Mouse (Mus musculus): ENCODE data around the gene Drap1. TPM values are rescaled to one million over a fixed set of nuclear protein-coding genes. Genes with fewer than 3 reads are reported as not detected.
A peak's percentile ranks its signal among the peaks of the same experiment; 100 is the strongest.

The Drap1 gene
- polyA plus RNA-seq, 1 experiment from 2014 or later, result 246 TPM

DNA sequence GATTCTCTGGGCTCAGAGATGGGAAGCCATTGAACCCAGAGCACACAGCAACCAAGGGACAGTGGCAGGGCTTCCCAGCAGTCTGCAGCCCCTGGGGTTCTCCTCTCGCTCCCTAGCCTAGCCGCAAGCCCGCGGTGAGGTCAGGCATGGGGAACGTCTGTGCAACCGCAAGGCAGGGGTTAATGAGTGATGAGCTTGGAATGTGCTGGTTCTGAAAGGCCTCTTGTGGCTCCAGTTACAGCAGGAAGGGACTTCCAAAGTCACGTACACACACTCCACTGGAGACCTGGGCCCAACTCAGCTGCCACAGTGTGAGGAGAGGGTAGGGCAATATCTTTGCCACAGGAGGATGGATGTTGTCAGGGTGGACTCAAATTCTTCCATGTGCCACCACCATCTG lies 20.2 kb upstream of the Drap1 start:
- H3K36me3 ChIP-seq, result no peaks in the 10 kb centered on the region
- H3K4me3 ChIP-seq, result no peak overlapping the region
- H3K9me3 ChIP-seq (replicated peaks), result no peaks in the 10 kb centered on the region
- peaks cover 19% of the 10 kb centered on the region for H3K4me1 ChIP-seq
- 40% methylated on average over 7 of the region's 7 CpGs for WGBS
- DNase-seq (ENCODE audit: low spot score), result no peak
- no peak overlapping the region for H3K27ac ChIP-seq
- H3K27me3 ChIP-seq (ENCODE audit: low read depth, poor library complexity, severe bottlenecking), result peaks cover 61% of the 10 kb centered on the region

DNA sequence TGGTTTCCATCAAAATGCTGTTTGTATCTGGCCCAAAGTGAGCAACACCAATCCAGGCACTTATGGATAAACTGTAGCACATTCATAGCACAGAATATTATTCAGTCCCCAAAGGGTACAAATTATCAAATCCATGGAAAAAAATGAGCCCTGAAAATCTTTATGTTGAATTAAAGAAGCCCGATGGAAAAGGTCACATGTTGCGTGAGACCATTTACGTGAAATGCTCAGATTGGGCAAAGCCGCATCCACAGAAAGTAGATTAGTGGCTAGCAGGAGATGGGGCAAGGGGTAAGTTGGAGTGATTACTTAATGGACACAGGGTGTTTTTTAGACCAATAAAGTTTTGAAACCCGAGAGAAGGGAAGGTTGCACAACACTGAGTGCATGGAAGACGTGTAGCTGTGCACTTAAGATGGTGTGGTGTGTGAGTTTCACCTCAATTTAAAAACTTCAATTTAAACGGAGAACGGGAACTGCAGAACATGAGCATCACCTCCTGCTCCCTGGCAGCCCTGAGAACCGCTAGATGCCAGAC lies 19.7 kb upstream of the Drap1 start:
- H3K27me3 ChIP-seq (ENCODE audit: low read depth, poor library complexity, severe bottlenecking), result peaks cover 56% of the 10 kb centered on the region
- WGBS, result 67% methylated on average over 9 of the region's 9 CpGs
- no peak for DNase-seq (ENCODE audit: low spot score)

DNA sequence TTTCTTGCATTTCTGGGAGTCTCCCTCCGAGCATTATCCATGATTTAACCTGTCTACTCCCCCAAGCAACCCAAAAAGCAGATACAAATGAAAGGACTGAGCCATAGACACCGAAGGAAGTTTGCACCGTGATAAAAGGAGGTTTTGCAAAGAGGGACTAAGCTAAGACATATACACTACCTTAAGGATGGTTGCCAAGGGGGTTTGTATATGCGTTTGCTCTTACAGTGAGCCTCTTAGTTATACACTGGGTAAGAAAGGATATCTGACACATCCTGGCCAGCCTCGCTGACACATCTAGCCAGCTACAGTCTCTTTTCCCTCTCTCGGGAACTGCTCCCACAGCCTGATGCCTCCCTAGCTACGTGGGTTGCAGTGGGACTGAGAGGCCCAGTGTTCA lies 9.2 kb upstream of the Drap1 start:
- Histone ChIP-seq H3K4me1 (peaks cover 25% of the 10 kb centered on the region), H3K36me3 (0 out of 2 replicates have a peak, but pooled peaks cover 3% of the 10 kb centered on the region), H3K27me3 (ENCODE audit: low read depth, poor library complexity, severe bottlenecking) (no peaks in the 10 kb centered on the region), H3K9me3 (replicated peaks) (no peaks in the 10 kb centered on the region), H3K27ac (peak overlapping the region; percentile 90), H3K4me3 (peak overlapping the region; percentile 52)
- 76% methylated on average over 7 of the region's 7 CpGs for WGBS
- DNase-seq (ENCODE audit: low spot score), result no peak

More for the DNA sequence above, 19.7 kb upstream of the Drap1 start:
- Histone ChIP-seq H3K4me3 (no peak overlapping the region), H3K36me3 (no peaks in the 10 kb centered on the region), H3K27ac (no peak overlapping the region), H3K4me1 (peaks cover 19% of the 10 kb centered on the region), H3K9me3 (replicated peaks) (no peaks in the 10 kb centered on the region)

DNA sequence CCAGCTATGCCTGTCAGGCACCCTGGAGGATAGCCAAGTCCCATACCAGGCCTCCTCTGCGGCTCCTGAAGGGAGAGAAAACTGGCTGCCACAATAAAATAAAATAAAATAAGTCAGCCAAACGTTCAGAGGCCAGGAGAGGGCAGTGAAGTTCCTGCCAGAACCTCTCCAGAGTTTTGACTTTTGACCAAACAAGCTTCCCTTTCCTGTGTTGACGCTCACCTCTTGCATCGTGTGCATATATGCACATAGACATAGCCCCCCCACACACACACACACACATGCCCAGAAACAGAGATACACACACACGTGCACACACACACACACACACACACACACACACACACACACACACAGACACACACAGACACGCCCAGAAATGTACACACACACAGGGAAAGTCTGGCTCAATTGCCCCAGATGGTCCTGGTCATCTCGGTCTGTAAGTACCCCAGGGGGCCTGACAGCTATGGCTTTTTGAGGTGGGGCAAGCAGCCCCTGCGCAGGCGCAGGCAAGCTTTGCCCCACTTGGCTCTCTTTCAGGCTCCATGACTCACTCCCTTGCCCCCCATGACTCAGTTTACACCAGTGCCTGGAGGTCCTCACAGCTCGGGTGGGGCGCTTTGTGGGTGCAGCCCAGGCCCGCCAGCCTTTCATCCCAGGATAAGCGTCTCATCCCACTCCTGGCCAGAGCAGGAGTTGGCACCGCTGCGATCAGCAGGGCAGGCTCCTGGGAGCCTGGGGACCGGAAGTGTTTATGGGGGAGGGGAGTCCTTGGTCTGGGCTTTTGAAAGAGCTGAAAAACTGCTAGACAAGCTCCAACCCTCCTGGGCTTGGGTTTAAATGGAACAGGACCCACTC lies 8.4 kb upstream of the Drap1 start:
- DNase-seq (ENCODE audit: low spot score), result peak; percentile 67
- WGBS, result 16% methylated on average over 16 of the region's 16 CpGs

DNA sequence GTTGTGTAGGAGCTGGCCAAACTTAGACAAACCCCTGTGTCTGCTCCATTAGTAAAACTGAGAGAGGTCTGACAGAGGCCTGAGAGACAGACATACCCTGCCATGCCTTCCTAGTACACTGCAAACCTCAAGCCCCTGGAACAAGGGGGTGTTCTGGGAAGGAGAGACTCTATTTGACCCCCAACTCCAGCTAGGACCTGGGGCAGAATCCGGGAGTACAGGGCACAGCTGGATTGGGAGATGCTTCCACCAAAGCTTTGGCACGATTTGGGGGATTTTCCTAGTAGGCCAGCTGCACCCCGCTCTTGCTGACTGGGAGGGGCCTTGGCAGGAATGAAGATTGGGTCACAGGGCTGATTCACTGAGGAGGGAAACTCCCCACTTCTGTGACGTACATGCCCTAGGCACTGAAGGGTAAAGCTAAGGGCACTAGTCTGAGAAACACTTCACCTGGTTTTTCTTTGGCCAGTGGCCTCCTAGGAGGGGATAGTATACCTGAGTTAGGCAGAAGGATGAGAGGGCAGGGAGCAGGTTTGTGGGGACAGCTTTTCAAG lies 7.2 kb upstream of the Drap1 start:
- H3K4me3 ChIP-seq, result no peak overlapping the region
- H3K27ac ChIP-seq, result no peak overlapping the region

More for the DNA sequence above, 8.4 kb upstream of the Drap1 start:
- peaks cover 25% of the 10 kb centered on the region for H3K4me1 ChIP-seq
- H3K4me3 ChIP-seq, result peak overlapping the region; percentile 52
- H3K36me3 ChIP-seq, result peaks cover 9% of the 10 kb centered on the region; the same call in 1 of the 2 replicates
- H3K9me3 ChIP-seq (replicated peaks), result no peaks in the 10 kb centered on the region
- H3K27ac ChIP-seq, result peak overlapping the region; percentile 90
- H3K27me3 ChIP-seq (ENCODE audit: low read depth, poor library complexity, severe bottlenecking), result no peaks in the 10 kb centered on the region

DNA sequence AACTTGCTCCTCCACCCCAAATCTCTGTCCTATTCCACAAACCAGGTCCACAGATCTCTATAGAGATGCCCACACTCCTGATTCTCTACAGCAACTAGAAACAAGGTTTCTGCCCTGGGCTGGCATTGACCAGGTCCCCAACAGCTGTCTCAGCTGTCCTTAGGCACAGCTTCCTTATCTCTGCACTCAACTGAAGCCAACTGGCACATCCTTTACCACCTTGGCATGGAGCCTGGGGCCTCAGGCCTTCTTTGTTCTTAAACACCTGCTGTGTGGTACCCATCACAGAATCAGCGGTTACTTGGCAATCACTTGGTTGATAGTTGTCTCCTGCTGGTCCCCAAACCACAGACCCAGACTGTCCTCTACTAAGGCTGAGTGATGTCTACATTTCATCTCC lies 5.6 kb upstream of the Drap1 start:
- DNase-seq (ENCODE audit: low spot score), result no peak
- Histone ChIP-seq H3K27me3 (ENCODE audit: low read depth, poor library complexity, severe bottlenecking) (no peaks in the 10 kb centered on the region), H3K36me3 (peaks cover 29% of the 10 kb centered on the region), H3K9me3 (replicated peaks) (no peaks in the 10 kb centered on the region), H3K4me1 (peaks cover 42% of the 10 kb centered on the region), H3K27ac (no peak overlapping the region), H3K4me3 (no peak overlapping the region)
- 88% methylated on average over 1 of the region's 1 CpGs for WGBS

More for the DNA sequence above, 7.2 kb upstream of the Drap1 start:
- DNase-seq (ENCODE audit: low spot score), result no peak
- WGBS, result 84% methylated on average over 4 of the region's 4 CpGs
- H3K9me3 ChIP-seq (replicated peaks), result no peaks in the 10 kb centered on the region
- H3K27me3 ChIP-seq (ENCODE audit: low read depth, poor library complexity, severe bottlenecking), result no peaks in the 10 kb centered on the region
- H3K36me3 ChIP-seq, result peaks cover 18% of the 10 kb centered on the region
- H3K4me1 ChIP-seq, result peaks cover 30% of the 10 kb centered on the region

DNA sequence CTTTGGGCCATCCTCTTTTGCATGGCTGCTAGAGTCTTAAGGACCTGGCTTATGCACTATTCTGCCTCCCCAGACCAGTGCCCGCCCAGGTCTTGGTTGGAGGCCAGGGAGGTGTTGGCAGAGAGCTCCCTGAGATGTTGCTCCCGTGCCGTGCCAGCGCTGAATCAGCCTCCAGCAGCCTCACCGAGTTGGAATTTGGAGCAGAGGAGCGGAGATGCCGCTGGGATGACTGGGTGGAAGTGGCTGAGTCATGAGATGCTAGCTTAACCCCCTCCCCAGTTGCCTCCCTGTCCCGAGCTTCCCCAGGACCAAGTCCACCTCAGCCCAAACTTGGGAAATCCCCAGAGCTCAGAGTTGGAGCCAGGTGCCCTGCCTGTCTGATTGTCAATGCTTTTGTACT lies 5.0 kb upstream of the Drap1 start:
- Histone ChIP-seq H3K27ac (0 out of 2 replicates have a peak overlapping the region, but pooled peaks have one; percentile 14), H3K4me3 (no peak overlapping the region), H3K9me3 (replicated peaks) (no peaks in the 10 kb centered on the region), H3K4me1 (peaks cover 40% of the 10 kb centered on the region), H3K27me3 (ENCODE audit: low read depth, poor library complexity, severe bottlenecking) (no peaks in the 10 kb centered on the region), H3K36me3 (peaks cover 29% of the 10 kb centered on the region)
- no peak for DNase-seq (ENCODE audit: low spot score)
- WGBS, result 79% methylated on average over 8 of the region's 8 CpGs

DNA sequence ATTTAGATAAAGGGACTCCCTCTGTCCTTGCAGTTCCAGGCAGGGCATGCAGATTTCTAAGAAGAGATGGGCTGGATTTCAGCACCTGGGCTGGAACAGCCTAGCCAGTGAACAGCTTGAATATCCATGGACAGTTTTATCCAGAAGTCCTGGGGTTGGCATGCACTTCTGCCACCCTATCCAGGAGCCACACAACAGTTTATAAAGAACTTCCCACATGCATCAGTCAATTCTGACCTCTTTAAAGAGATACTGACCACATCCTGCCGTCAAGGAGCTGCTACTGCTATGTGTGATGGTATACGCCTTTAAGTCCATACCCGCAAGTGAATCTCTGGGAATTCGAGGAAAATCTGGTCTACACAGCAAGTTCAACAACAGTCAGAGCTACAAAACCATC lies 4.4 kb upstream of the Drap1 start:
- H3K36me3 ChIP-seq, result peaks cover 29% of the 10 kb centered on the region
- no peak overlapping the region for H3K27ac ChIP-seq
- no peaks in the 10 kb centered on the region for H3K27me3 ChIP-seq (ENCODE audit: low read depth, poor library complexity, severe bottlenecking)
- no peaks in the 10 kb centered on the region for H3K9me3 ChIP-seq (replicated peaks)
- H3K4me1 ChIP-seq, result peaks cover 35% of the 10 kb centered on the region
- 87% methylated on average over 4 of the region's 4 CpGs for WGBS
- no peak for DNase-seq (ENCODE audit: low spot score)
- no peak overlapping the region for H3K4me3 ChIP-seq

DNA sequence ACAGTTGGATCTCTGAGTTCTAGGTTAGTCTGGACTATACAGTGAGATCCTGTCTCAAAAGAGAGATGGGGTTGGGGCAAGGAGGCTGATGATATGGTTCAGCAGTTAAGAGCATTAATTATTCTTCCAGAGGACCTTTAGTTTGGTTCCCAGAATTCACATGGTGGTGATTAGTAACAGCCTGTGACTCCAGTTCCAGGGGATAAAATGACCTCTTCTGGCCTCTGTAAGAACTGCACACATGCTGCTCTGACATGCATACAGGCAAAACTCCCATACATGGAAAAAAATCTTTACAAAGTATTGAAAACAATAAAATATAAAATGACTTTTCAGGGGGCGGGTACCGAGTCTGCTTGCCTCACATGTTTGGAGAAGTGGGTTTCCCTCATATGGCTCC lies 3.3 kb upstream of the Drap1 start:
- no peak for DNase-seq (ENCODE audit: low spot score)
- no peak overlapping the region for H3K27ac ChIP-seq
- 86% methylated on average over 2 of the region's 2 CpGs for WGBS
- no peaks in the 10 kb centered on the region for H3K27me3 ChIP-seq (ENCODE audit: low read depth, poor library complexity, severe bottlenecking)
- peaks cover 34% of the 10 kb centered on the region for H3K36me3 ChIP-seq
- no peak overlapping the region for H3K4me3 ChIP-seq
- peaks cover 35% of the 10 kb centered on the region for H3K4me1 ChIP-seq
- no peaks in the 10 kb centered on the region for H3K9me3 ChIP-seq (replicated peaks)

DNA sequence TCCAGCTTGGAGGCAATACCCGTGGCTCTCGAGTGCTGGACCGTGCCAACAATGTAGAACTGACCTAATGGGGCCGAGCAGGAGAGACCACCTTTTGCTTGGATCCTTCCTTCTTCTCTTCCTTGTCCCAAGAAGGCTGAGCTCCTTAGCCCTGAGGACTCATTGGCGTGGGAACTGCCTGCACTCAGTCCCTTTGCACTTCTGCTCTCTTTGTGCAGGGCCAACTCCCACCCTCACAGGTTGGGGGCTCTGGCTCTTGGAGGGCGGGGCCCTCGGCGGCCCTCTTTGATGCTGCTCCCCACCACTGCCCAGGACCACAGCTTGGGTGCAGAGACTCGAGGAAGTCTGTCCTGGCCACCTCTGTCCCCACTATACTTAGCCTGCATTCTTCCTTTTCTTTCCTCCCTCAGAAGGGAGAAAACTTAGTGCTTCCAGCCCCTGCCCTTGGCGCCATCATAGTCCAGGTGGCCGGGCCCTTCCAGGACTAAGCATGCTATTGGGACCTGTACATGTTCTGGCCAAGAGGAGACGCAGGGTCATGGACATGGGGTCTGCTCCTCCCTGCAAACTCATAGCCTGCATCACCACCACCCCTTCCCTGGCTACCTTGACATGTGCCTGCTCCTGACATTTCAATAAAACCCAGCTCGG lies 2.0 kb upstream of the Drap1 start:
- Histone ChIP-seq H3K36me3 (peaks cover 47% of the 10 kb centered on the region), H3K27me3 (ENCODE audit: low read depth, poor library complexity, severe bottlenecking) (no peaks in the 10 kb centered on the region), H3K9me3 (replicated peaks) (no peaks in the 10 kb centered on the region), H3K27ac (peak overlapping the region; percentile 56), H3K4me3 (peak overlapping the region; percentile 90), H3K4me1 (peaks cover 39% of the 10 kb centered on the region)
- 93% methylated on average over 13 of the region's 13 CpGs for WGBS
- no peak for DNase-seq (ENCODE audit: low spot score)

DNA sequence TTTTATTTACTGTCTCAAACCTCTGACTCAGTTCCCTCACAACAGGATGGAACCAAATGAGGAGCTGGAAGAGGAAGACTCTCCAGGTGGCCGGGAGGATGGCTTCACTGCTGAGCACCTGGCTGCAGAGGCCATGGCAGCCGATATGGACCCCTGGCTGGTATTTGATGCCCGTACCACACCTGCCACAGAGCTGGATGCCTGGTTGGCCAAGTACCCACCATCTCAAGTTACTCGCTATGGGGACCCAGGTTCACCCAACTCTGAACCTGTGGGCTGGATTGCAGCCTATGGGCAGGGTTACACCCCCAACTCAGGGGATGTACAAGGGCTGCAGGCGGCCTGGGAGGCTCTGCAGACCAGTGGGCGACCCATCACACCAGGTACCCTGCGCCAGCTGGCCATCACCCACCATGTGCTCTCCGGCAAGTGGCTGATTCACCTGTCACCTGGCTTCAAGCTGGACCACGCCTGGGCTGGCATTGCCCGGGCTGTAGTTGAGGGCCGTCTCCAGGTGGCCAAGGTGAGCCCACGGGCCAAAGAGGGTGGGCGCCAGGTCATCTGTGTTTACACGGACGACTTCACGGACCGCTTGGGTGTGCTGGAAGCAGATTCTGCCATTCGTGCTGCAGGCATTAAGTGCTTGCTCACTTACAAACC lies 1.3 kb upstream of the Drap1 start:
- Histone ChIP-seq H3K4me1 (peaks cover 39% of the 10 kb centered on the region), H3K27ac (peak overlapping the region; percentile 97), H3K36me3 (peaks cover 54% of the 10 kb centered on the region), H3K4me3 (peak overlapping the region; percentile 90), H3K27me3 (ENCODE audit: low read depth, poor library complexity, severe bottlenecking) (no peaks in the 10 kb centered on the region), H3K9me3 (replicated peaks) (no peaks in the 10 kb centered on the region)
- no peak for DNase-seq (ENCODE audit: low spot score)
- 92% methylated on average over 18 of the region's 18 CpGs for WGBS

DNA sequence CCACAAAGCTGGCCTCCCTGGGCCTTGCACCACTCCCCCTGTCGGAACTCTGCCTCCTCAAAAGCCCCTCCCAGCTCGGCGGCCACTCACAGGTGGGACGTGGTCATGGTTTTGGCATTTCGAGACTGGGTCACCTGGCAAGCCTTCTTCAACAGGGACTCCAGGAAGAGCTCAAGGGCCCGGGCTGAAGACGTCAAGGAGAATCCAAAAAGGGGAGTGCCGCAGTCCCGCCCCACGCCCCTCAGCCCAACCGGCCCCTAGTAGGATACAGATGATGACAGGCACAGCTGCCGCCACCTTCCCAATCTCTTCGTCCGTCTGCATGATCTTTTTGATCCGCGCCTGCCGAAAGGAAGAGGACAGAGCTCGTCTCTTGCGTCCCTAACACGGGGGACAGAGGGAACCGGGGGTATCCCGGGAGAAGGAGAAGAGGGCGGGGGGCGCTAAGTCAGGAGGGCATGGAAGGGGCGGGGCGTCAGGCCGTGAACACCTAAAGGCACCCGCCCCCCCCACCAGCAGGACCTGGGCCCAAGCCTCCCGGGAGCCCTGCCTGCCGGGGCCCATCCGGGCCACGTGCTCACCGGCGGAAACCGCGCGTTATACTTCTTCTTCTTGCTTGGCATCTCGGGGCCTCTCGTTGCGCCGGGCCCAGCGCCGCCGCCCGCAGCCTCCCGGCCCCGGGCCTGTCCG lies 542 bp downstream of the Drap1 start:
- Histone ChIP-seq H3K27me3 (ENCODE audit: low read depth, poor library complexity, severe bottlenecking) (no peaks in the 10 kb centered on the region), H3K36me3 (peaks cover 70% of the 10 kb centered on the region), H3K4me3 (peak overlapping the region; percentile 90), H3K9me3 (replicated peaks) (no peaks in the 10 kb centered on the region), H3K27ac (peak overlapping the region; percentile 97), H3K4me1 (peaks cover 39% of the 10 kb centered on the region)
- WGBS, result 1% methylated on average over 46 of the region's 48 CpGs
- no peak for DNase-seq (ENCODE audit: low spot score)

All from limb, embryonic 10.5 days (tissue).